Mouse (Mus musculus): ENCODE data around the gene Kcnt2. TPM values are rescaled to one million over a fixed set of nuclear protein-coding genes. Genes with fewer than 3 reads are reported as not detected.

Gene Kcnt2
- total RNA-seq, 2 experiments from 2014 or later: not detected

DNA sequence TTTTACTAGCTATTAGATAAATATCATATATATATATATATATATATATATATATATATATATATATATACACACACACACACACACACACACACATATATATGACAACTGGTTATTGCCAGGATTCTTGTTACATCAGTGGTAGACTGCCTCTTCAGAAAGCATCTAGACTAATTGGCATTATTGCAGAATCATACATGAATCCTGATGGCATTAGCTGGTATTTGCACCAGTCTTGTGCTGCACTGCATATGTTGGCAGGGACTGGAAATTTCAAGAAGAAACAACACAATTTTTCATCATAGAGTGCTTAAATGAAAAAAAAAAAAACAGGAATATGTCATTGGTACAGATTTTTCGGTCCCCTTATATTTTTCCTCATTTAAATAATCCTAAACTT is 223.6 kb downstream of the Kcnt2 start:
- no peak for ATAC-seq (replicated peaks; ENCODE audit: low FRiP score, low TSS enrichment, poor library complexity, severe bottlenecking)

DNA sequence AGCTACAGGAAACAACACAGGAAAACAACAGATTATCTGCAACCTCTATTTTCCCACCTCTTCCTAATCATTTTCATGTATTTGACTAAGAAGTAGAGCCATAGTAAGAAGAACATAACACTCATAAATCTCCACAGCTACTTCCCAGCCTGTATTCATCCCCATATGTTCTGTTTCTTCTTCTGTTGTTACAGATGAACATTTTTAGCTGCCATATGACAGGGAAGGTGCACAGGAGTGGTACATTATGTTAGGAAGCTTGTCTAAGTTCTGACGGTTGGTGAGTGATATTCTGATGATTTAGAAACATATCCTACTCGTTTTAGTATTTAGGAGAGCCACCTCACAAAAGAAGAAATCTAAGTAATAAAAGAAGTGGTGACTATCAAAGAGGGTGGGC is 231.0 kb downstream of the Kcnt2 start:
- ATAC-seq (replicated peaks; ENCODE audit: low FRiP score, low TSS enrichment, poor library complexity, severe bottlenecking): no peak

DNA sequence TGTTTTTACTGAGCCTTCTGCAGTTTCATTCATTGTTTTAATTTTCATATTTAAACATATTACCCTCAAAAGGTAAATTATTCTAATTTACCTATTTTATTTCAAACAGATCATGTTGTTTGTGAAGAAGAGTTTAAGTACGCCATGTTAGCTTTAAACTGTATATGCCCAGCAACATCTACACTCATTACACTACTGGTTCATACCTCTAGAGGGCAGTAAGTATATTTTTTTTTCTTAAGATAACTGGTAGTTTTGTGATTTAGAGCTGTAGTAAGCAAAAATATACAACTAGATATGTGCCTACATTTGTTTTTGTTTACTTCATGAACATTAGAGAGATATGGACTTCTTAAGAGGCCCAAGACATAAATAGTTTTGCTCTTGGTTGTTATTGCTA is 238.1 kb downstream of the Kcnt2 start:
- ATAC-seq (replicated peaks; ENCODE audit: low FRiP score, low TSS enrichment, poor library complexity, severe bottlenecking): no peak

DNA sequence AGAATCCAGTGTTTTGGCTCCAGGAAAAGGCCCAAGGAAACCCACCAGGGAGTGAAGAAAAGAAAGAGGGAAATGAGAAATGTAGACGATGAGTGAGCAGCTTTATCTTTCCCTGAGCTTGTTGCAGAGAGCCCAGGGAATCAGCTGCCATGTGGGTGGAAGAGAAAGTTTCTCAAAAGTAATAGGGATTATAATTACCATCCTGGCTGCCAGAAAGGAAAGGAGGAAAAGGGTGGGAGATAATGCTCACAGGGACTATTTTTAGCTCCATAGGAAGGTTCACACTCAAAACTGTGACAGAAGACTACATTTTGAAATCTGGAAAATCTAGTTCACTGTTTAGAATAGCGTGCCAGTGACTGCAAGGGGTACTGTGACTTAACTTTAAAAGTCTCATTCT is 243.9 kb downstream of the Kcnt2 start:
- no peak for ATAC-seq (replicated peaks; ENCODE audit: low FRiP score, low TSS enrichment, poor library complexity, severe bottlenecking)

DNA sequence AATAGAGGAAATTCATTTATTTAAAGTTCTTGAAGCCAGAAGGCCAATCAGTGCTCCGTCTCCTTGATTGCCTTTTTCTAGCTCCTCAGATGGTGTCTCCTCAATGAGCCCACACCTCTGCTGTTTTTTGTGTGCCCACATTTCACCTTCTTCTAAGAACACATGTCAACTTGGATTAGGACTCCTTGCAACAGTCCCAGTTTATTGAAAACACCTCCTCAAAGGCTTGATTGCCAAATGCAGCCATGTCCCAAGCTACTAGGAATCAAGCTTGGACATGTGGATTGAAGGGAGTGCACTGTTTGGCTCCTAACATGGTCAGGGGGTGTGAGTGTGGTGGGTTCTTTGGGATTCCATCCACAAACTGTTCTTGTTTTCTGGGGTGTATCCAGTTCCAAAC is 245.4 kb downstream of the Kcnt2 start:
- ATAC-seq (replicated peaks; ENCODE audit: low FRiP score, low TSS enrichment, poor library complexity, severe bottlenecking): no peak

DNA sequence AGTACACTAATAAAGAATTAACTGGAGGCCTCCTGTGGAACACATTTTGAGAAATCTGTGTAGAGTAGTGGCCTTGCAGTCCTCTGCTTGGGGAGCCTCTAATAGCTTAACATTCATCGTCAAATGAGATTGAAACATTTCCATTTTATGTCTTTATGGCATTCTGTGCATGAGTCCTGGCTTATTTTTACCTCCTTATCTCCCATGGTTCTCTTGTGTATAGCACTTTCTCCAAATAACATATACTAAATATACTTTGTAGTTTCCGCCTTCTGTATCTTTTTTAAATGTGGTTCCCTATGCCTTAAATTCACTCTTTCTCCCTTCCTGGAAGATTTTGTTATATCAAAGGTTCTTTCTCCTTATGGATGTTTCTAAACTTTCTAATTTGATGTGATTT is 246.3 kb downstream of the Kcnt2 start:
- ATAC-seq (replicated peaks; ENCODE audit: low FRiP score, low TSS enrichment, poor library complexity, severe bottlenecking): no peak

DNA sequence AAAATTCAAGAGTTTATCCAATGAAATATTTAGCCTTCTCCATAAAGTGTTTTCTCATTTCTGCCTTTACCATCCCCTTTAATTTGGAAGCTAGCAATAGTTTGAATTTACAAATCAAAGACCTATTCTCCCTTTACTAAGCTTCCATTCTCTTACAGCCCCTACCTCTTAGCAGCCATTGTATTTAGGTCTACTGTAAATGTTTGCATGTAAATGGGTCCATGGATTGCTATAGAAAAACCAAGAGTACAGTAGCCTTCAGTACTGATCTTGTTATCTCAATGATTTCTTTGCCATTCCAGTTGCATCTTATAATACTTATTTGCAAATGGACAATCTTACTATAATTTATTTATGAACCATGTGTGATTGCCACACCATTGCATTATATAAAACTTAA is 267.5 kb downstream of the Kcnt2 start:
- no peak for ATAC-seq (replicated peaks; ENCODE audit: low FRiP score, low TSS enrichment, poor library complexity, severe bottlenecking)

DNA sequence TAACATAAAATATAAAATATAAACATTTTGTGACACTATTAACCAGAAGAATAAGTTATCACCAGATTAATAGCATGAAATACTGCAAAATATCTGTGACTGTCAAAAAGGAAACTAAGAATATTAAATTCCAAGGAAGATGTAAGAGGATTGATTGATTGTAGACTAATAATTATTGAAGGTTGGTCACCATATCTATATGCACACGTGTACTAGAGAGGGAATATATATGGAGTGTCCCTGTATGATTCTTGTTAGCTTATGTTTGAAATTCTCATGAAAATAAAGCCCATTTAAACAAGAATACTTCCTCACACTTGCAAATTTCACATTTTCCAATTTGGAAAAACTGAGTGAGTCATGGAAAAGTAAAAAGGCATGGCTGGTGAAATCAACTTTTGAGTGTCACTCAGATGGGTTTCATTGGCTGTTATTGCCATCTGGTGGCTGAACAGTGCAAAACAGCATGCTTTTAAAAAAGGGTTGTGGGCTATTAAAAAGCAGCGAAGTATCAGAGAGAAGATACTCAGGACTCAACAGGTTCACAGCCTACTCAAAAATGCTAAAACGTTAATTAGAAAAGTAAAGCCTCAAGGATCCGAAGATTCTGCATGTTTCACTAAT is 285.4 kb downstream of the Kcnt2 start:
- no peak for ATAC-seq (replicated peaks; ENCODE audit: low FRiP score, low TSS enrichment, poor library complexity, severe bottlenecking)

DNA sequence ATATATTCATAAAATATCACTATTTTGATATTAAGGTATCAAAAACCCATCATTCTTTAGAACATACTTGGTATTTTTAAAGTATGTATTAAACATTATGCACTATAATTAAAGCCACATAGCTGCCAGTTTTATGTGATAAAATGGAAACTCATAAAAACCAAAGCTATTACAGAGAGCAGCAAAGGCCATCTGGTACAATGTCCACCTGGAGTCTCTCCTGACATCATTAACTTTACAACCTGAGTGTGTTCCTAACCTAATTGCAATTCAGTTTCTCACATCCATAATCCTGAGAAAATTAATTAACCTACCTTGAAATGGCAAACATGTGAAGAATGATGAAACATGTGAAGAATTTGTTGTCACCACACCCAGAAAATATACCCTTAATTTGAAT is 288.9 kb downstream of the Kcnt2 start:
- ATAC-seq (replicated peaks; ENCODE audit: low FRiP score, low TSS enrichment, poor library complexity, severe bottlenecking): no peak

DNA sequence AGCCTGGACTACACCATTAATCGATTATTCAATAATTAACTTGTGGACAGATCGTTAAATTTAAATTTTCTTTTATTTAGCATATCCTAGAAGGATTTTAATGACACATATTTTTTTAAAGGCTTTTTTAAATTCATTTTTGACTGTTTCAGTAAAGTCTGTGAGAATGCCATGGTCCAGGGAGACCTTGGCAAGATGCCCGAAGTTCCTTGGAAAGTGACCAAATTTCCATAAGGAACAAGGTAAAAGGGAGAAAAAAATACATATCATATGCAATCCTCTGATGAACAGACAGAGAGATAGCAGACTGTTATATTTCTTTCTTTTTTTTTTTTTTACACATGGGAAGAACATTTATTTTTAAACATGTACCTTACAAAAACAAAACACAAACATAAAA is 296.1 kb downstream of the Kcnt2 start:
- ATAC-seq (replicated peaks; ENCODE audit: low FRiP score, low TSS enrichment, poor library complexity, severe bottlenecking): no peak

DNA sequence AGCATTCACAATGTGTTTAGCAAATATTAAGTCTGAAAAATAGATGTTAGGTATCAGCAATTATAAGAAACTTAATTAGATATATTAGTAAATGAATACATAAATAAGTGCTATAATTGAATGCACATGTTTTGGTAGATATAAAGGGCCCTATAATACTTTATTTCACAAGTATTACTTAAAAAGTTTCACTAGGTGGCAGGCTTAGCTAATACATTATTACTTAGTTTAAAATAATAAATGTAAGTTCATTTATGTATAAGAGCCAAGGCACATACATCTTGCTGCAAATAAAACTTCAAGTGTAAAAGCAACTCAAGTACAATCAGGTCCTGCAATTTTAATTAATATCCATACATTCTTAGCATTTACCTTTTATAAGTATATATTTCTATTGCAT is 302.8 kb downstream of the Kcnt2 start:
- no peak for ATAC-seq (replicated peaks; ENCODE audit: low FRiP score, low TSS enrichment, poor library complexity, severe bottlenecking)

DNA sequence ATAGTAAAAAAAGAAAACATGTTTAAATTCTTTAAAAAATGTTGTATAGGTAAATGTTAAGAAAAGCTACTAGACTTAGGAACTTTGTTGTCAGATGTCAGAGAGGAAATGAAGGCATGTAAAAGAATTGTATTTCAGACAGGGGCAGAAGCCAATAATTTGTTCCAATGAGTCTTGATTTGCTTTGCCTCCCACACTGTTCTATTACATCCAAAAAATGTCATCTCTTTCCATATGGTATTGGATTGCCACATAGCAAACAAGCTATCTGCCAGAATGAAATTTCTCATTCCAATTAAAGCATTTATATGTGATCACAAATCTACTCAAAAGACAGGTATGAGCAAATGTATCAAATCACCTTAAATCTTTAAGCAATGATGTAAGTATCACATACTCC is 314.8 kb downstream of the Kcnt2 start:
- no peak for ATAC-seq (replicated peaks; ENCODE audit: low FRiP score, low TSS enrichment, poor library complexity, severe bottlenecking)

DNA sequence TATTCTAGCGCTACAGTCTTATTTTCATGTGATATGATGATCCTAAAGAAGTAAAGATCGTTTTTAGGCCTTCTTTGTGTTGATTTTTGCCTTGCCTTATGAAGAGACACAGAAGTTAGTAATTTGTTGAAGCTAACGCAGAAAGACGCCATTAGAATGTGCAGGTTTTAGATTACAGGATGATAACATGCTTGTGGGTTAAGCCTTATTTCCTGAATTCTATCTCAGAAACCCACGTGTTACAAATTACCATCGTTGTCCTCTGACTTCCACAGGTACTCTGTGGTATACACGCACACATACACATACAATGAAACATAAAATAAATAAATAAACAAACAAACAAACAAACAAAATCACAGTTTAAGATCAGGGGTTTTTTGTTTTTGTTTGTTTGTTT is 326.2 kb downstream of the Kcnt2 start:
- no peak for ATAC-seq (replicated peaks; ENCODE audit: low FRiP score, low TSS enrichment, poor library complexity, severe bottlenecking)

DNA sequence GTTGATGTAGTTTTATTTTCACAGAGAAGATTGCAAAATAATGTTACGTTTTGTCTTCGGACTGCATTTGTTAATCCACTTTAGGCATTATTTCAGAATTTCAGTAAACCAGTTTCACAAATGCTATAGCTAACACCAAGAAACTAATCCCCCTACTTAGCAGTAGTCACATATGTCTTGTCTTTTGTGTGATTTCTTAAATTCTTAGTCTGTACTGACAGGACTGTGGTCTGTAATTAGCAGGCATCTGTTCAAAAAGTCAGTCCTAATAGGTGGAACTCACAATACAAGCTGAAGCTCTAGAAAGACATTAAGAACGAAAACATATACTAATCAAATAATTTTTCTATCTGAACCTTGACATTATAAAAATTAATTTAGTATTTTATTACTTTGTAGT is 332.6 kb downstream of the Kcnt2 start:
- no peak for ATAC-seq (replicated peaks; ENCODE audit: low FRiP score, low TSS enrichment, poor library complexity, severe bottlenecking)

DNA sequence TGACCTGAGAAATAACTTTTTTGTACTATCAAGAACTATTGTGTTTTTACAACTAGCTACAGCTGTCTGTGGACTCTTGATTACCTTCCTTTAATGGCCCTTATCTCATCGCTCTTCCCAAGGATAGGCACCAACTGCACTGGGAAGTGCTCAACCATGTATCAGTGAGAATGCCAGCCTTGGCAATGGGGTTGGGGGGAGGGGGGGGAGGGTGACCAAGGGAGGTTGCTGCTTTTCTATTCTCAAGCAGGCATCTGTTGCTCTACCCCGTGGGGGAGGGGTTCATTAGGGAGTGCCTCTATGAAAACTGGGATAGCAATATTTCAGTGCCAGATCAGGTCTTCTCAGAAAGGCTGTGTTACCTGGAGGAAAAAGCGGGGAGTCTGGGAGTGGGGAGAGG is 342.3 kb downstream of the Kcnt2 start:
- no peak for ATAC-seq (replicated peaks; ENCODE audit: low FRiP score, low TSS enrichment, poor library complexity, severe bottlenecking)

DNA sequence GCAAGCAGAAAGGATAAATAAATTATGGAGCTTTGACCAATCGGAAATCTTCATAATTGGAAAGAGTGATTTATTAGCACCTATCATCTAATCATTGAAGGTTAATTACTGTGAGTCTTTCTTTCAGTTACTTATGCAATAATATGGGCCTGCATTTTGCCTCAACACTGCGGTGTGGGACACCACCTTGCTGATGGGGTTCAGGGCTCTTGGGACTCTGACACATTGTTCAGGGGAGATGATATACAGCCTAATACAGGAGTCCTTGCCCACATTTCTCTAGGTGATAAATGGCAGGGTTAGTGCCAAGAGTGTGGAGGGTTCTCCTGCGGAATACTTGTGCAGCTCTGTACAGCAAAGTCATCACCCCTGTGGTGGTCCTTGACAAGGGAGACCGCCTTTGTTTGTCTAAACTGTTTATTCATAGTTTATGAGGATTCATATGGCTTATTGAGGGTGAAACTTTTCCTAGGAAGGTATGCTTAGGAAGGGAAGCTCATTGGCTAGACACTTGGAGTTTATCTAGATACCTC is 362.9 kb downstream of the Kcnt2 start:
- ATAC-seq (replicated peaks; ENCODE audit: low FRiP score, low TSS enrichment, poor library complexity, severe bottlenecking): no peak

DNA sequence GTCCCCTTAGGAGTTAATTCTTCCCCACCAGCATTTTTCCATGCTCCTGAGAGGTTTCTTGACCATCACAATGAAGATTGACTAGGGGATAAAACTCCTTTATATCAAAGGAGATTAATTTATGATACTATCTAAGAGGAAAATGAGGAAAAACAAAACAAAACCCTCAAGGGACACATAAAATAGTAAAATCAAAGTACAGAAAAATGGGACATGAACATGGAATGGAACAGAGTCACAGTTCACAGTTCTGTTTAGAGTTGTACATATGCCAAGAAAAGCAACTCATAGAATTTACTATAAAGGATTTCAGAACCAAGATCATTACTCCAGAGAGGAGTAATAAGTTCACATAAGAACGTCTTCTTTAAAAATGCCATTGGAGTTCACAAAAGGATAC is 367.1 kb downstream of the Kcnt2 start:
- no peak for ATAC-seq (replicated peaks; ENCODE audit: low FRiP score, low TSS enrichment, poor library complexity, severe bottlenecking)

DNA sequence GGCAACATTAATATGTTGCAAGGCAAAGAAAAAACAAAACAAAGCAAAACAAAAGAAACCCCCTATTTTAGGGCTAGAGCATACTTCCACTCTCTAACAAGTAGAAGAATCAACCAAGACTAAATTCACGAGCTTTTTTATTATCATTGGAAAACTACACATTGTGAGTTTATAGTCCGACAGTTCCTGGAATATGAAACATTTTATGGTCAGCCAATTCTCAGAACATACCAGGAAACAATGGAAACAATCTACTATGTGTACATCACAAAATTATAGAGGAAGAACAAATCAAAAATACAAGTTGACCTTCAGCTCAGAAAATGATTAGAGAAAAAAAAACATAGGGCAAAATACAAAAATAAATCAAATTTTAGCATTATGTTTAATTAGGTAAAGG is 368.9 kb downstream of the Kcnt2 start:
- no peak for ATAC-seq (replicated peaks; ENCODE audit: low FRiP score, low TSS enrichment, poor library complexity, severe bottlenecking)

DNA sequence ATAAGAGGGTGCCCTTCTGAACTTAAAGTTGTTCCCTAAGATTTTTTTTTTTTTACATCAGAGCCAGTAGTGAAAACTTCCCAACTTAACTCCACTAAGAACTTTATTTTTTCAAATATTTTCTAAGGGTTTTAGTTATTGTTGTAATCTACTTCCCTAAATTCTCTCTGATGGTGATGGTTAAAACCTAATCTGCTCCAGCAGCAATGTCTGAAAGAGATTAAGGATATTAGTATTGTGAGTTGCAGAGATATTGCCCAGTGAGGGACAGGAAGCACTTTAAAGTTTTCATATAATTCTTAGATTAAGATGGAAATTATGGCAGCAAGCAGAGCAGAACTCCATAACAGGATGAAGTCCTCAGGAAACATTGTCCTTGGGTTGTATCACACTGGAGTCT is 372.2 kb downstream of the Kcnt2 start:
- no peak for ATAC-seq (replicated peaks; ENCODE audit: low FRiP score, low TSS enrichment, poor library complexity, severe bottlenecking)

DNA sequence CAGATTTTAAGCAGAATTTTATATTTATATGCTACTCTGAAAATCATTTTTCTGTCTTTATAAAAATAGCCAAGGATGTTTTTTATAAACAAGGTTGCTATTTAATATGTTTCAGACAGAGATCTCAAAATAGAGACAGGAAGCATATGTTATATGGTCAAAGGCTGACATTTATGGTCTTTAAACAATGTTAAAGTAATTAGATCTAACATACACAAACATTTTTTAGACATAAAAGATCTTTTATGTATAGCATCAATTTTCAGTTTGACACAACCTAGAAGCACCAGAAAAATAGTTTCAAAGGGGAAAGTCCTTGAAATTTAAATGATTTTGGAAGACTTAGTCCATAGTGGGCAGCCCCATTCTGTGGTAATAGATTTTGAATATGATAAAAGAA is 379.0 kb downstream of the Kcnt2 start:
- ATAC-seq (replicated peaks; ENCODE audit: low FRiP score, low TSS enrichment, poor library complexity, severe bottlenecking): no peak

DNA sequence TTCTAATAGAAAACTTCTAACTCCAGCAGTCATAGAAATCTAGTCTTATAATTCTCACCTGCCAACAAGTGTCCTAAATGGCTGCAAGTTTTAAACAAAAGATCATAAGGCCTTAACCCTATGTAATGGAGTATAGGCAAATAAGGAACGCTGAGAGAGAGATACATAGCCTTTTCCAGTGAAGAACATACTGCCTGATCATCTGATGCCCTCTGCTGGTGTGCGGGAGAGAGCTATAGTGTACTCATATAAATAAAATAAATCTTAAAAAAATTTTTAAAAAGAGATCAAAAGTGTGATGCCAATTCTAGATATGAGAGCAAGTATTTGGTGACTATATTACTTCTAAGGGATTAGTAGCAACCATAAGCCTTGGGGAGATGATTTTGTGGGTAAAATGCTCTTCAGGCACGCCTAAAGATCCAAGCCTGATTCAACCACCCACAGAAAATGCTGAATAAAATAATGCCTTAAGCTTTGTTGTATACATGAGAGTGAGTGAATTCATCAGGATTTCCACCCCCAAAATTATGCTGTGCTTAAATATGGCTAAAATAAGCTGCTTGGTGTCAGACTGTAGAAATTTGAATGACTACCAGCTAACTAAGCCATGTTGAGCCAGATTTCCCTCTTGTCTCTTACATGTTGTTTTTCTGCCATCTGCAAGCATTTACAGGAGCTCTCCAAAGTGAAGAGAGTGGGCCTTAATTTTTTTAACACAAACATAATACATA is 413.8 kb downstream of the Kcnt2 start:
- ATAC-seq (replicated peaks; ENCODE audit: low FRiP score, low TSS enrichment, poor library complexity, severe bottlenecking): no peak
